Mouse (Mus musculus): ENCODE results near the gene Nrip2. TPM values are rescaled to one million over a fixed set of nuclear protein-coding genes. Genes with fewer than 3 reads are reported as not detected.

The Nrip2 gene
- 4.5 TPM for polyA plus RNA-seq (2014; fragmentation: Illumina TruSeq; extraction: RNeasy Lipid Tissue Mini Kit (QIAGEN cat#74804))

DNA sequence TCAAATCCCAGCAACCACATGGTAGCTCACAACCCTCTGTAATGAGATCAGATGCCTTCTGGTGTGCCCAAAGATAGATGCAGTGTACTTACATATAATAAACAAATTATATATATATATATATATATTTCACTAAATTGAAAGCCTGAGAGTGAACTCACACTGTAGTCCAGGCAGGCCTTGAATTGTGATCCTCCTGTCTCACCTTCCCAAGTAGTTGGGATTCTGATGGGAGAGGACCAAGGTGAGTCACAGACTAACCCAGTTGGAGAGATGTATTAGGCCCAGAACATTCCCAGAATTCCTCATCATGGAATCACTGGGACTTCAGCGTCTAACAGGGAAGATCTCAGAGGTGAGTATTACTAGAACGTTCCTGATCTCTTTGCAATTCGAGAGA, at the start of gene Nrip2:
Gene Nrip2 (plus strand): TSS at position 301 of the 400 bp plus-strand sequence.

DNA sequence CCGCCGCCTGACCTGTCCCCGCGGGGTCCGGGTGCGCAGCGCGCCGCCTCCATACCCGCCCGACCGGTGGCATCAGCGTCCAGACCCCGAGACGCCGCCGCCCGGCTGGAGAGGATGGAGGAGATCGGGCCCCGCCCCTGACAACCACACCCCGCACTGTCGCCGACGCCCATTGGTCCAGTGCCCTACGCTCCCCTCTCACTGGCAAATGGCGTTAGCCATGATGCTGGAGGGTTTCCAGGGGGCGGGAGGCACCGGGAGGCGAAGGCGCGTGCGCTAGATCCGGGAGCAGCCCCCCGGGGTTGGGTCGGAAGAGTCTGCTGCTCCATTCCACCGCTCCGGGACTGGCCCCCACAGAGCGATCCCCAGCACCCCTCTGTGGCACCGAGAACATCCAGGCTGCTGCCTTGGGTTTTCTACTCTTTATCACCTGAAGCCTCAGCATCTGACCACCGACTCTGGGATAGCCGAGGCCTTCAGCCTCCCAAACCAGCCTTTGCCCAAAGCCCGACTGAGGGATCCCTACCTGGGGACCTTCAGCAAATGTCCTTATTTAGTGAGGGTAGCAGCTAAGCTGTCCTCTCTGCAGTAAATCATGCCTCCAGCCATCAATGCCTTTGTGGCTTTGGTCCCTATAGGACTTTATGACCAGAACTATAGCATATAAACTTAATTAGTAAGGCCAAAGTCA, 43.2 kb upstream of the Nrip2 start, which contains the start of gene Tulp3:
Gene Tulp3 (minus strand): TSS at position 126 of the 691 bp plus-strand sequence.

GRCm38 (mm10) chr6:128362381-128363006, 36.6 kb upstream of the Nrip2 start, which contains the start of the genes Rhno1 and Foxm1:
Rhno1 (minus strand) TSS chr6:128362911.
Foxm1 (plus strand) TSS chr6:128362967.

GRCm38 (mm10) chr6:128375192-128375591, 23.9 kb upstream of the Nrip2 start, which contains the start of the genes Tex52 and Gm44596:
Tex52 (plus strand) TSS chr6:128375456.
Gm44596 (plus strand) TSS chr6:128375503.

GRCm38 (mm10) chr6:128424269-128425019, 25.3 kb downstream of the Nrip2 start, which contains the start of gene Itfg2:
Itfg2 (minus strand) TSS chr6:128424931.

GRCm38 (mm10) chr6:128438317-128438870, 39.3 kb downstream of the Nrip2 start, which contains the start of gene Fkbp4:
Fkbp4 (minus strand) TSS chr6:128438677.

Other genes starting within 250 kb of the Nrip2 start
- gene Tead4, start 98.5 kb upstream of the Nrip2 start, polyA plus RNA-seq (2014; fragmentation: Illumina TruSeq; extraction: RNeasy Lipid Tissue Mini Kit (QIAGEN cat#74804)): 0.46 TPM
- gene Tulp3, start 43.4 kb upstream of the Nrip2 start, polyA plus RNA-seq (2014; fragmentation: Illumina TruSeq; extraction: RNeasy Lipid Tissue Mini Kit (QIAGEN cat#74804)): 7.4 TPM
- 10.4 TPM for gene Rhno1, start 36.4 kb upstream of the Nrip2 start, polyA plus RNA-seq (2014; fragmentation: Illumina TruSeq; extraction: RNeasy Lipid Tissue Mini Kit (QIAGEN cat#74804))
- 4.8 TPM for gene Foxm1, start 36.3 kb upstream of the Nrip2 start, polyA plus RNA-seq (2014; fragmentation: Illumina TruSeq; extraction: RNeasy Lipid Tissue Mini Kit (QIAGEN cat#74804))
- not detected for gene Tex52, start 23.8 kb upstream of the Nrip2 start, polyA plus RNA-seq (2014; fragmentation: Illumina TruSeq; extraction: RNeasy Lipid Tissue Mini Kit (QIAGEN cat#74804))
- not detected for gene Gm44596, start 23.8 kb upstream of the Nrip2 start, polyA plus RNA-seq (2014; fragmentation: Illumina TruSeq; extraction: RNeasy Lipid Tissue Mini Kit (QIAGEN cat#74804))
- 3.7 TPM for gene Itfg2, start 25.6 kb downstream of the Nrip2 start, polyA plus RNA-seq (2014; fragmentation: Illumina TruSeq; extraction: RNeasy Lipid Tissue Mini Kit (QIAGEN cat#74804))
- 53.4 TPM for gene Fkbp4, start 39.4 kb downstream of the Nrip2 start, polyA plus RNA-seq (2014; fragmentation: Illumina TruSeq; extraction: RNeasy Lipid Tissue Mini Kit (QIAGEN cat#74804))
- not detected for gene Pzp, start 127.4 kb downstream of the Nrip2 start, polyA plus RNA-seq (2014; fragmentation: Illumina TruSeq; extraction: RNeasy Lipid Tissue Mini Kit (QIAGEN cat#74804))
- gene A2ml1, start 182.3 kb downstream of the Nrip2 start, polyA plus RNA-seq (2014; fragmentation: Illumina TruSeq; extraction: RNeasy Lipid Tissue Mini Kit (QIAGEN cat#74804)): 222 TPM
- gene Klrb1a, start 224.2 kb downstream of the Nrip2 start, polyA plus RNA-seq (2014; fragmentation: Illumina TruSeq; extraction: RNeasy Lipid Tissue Mini Kit (QIAGEN cat#74804)): 2.9 TPM